Mouse (Mus musculus): ENCODE measurements around the gene Pgc.

GRCm38 (mm10) chr17:47706196-47706595 is 20.4 kb upstream of the Pgc start:
- TF ChIP-seq CTCF (IDR thresholded peaks at IDR 0.05; ENCODE audit: extremely low read depth, insufficient read depth, insufficient read length, insufficient replicate concordance), result no peak
- TF ChIP-seq POLR2A (IDR thresholded peaks at IDR 0.05; ENCODE audit: low read depth, low read length), result no peak

All from spleen, adult 2 months (tissue).